Mouse (Mus musculus): ENCODE measurements around the gene Dnajc5. TPM values are rescaled to one million over a fixed set of nuclear protein-coding genes. Genes with fewer than 3 reads are reported as not detected.
A peak's percentile ranks its signal among the peaks of the same experiment; 100 is the strongest.
"Not testable (repeated sequence)": the region's sequence is repeated elsewhere in the genome, so short reads cannot be mapped to it uniquely, and the experiment has no call there.

Dnajc5 gene
- 74.5 and 95.2 TPM in 2 replicates for polyA plus RNA-seq (2012; rRNA removed)

DNA sequence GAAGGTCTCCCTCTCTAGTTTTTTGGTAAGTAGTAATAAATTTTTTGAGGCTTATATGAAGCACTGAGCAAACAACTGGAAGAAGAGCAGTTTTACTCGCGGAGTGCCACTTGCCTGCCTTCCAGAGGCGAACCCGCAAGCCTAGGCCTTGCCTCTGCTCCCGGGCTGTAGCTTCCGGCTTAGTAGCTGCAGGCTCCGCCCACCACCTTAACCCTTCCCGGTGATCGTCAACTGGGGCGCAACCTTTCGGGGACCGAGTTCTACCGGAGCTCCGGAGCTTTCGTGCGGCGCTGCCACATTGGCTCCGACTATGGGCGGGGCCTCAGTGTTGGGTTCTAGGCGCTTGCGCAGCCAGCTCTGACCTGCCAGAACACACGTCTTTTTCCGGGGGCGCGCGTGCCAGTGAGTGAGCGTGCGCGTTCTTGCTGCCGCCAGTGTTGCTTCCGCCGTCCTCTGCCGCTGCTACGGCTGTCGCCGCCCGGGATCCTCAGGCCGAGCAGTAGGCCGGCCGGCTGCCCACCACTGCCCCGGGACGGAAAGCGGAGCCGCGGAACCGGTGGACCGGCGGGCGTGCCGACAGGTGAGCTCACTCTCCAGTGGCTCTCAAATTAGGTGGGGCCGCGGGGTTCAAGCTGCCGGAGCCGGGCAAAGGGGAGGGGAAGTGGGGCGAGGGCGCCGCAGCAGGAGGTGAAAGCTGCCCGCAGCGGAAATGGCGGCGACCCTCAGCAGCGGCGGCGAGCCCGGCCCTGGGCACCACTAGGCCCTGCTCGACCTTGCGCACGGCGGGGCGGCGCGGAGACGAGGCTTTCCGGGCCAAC lies at the start of gene Dnajc5:
Dnajc5 (plus strand) TSS at position 368 of the 818 bp plus-strand sequence.
- no peak for DNase-seq (ENCODE audit: low read depth)

DNA sequence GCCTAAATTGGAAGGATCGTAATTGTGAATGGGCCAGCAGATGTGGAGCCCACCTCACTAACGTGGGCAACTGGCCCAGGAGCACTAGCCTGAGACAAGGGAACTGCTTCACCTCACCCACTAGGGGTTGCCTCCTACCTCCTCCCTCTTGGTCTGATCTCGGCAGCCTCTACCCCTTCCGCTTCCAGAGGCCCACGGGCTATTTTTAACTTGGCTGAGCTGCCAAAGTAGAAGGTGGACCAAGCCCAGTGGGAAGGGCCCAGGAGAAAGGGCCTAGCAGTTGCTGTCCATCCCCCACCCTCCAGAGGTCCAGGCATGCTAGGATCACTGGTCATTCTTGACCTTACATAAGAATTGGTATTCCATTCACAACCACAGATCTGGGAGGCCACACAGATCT lies 49.0 kb upstream of the Dnajc5 start:
- no peak for DNase-seq (ENCODE audit: low read depth)

DNA sequence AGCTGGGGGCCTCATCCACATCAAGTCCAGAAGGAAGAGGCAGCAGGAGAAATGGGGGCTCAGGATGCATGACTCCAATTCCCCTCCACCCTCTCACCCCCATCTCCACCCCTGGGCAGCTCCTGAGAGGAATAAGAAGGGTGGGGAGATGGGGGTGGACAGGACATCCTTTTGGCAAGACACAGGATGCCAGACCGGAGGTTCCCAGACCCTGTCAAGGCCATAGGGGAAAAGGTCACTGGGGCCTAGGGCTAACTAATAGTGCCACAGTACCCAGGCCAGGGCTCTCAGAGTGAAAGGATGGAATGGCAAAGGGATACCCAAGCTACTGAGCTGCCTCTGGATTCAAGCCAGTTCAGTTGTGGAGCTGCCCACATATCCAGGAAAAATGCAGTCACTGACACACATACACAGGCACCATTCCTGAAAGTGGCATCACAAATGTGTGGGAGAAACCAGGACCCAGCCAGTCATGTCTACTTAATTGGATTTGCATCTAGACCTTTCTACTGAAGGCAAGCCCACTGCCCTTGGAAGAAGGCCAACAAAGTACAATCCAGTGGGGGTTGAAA lies 47.9 kb upstream of the Dnajc5 start:
- DNase-seq (ENCODE audit: low read depth) = no peak

DNA sequence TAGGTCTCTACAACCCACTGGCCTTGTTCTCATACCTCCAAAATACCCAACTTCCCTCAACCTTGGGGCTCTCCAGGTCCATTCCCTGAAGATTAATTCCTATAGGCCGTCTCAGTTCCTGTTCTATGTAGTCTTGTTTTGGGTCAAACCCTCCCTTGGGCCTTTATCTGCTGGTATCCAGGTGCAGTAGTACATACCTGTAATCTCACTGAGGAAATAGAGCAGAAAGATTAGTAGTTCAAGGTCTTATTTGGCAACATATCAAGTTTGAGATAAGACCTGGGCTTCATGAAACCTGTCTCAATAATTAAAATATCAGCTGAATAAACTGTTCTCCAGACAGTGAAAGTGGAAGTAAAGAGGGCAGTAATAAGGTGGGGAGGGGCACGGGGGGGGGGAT lies 37.2 kb upstream of the Dnajc5 start:
- no peak for DNase-seq (ENCODE audit: low read depth)

DNA sequence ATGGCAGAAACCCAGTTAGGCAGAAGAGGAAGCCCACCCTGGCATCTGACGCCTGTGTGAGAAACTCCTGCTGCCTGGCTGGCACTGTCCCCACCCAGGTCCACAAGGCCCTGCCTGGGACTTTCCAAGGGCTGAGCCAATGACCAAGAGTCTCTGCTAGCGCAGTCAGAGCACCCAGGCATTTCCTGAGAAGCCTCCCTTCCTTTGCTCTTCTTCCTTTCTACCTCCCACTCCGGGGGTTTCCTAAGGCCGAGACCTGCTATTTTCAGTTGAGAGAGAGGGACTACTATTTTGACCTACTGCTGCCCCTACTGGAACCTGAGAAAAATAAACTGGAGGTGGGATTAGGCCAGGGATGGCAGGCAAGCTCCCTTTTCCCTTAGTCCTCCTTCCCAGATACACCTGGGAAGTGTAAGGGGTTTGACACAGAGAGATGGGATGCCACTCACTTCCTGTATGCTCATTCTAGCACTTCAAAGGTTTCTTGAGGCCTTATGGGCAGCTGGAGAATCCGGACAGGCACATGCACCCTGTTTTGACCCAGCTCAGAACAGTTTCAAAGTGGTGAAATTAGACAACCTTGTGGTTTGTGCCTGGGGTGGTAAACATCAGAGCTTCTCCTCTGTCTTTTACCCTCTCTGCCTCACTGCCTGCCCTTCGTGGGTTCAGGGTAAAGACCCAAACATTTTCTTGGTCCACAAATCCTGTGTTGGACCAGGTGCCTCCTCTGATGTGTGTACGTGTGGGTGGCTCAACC lies 36.5 kb upstream of the Dnajc5 start:
- DNase-seq (ENCODE audit: low read depth) = no peak

DNA sequence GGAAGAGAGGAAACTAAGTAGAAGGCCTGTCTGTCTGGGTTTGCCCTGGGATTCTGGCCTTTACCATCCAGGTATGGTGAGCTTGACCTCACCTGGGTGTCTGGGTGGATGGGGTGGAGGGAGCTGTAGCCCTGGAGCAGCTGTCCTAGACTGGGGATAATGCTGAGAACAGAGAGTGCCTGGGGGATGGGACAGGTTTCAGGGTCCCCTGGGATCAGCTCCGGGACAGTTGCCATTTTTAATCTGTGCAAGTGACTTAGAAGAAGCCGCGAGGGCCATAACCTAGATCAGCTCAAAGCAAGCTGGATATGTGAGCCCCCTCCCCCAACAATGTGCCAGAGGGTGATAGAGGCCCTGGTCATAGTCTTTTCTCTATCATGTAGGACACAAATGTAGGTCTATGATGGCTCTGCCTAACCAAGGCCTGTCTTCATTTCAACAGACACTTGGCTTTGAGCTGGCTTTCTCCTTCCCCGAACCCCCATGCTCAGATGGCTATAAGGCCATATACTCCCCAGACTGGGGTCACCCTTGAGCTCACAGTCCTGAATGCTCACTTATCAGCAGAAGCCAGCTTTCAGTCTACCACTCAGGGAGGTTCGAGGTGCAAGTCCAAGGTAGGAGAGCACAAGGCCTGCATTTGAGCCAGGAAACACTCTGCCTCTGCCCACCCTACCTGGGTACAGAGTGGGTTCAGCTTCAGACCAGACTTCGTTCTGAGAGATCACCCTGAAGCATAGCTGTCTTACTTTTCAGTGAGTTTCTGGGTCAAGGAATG lies 35.6 kb upstream of the Dnajc5 start:
- DNase-seq (ENCODE audit: low read depth) = no peak

DNA sequence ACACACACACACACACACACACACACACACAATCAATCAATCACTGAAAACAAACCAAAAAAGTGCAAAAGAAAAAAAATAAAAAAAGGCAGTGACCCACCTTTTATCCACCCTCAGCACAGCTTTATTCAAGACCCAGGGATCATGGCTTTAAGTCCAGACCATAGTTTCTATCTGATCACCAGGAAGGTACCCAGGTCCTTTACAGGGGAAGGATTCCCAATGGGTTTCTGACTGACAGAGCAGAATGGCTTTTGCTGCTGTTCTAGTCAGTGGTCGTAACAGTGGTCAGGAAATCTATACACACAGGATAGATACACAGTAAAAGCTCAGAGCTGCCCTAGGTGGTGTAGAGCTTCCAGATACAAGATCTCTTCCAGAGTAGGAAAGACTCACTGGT lies 34.5 kb upstream of the Dnajc5 start:
- no peak for DNase-seq (ENCODE audit: low read depth)

DNA sequence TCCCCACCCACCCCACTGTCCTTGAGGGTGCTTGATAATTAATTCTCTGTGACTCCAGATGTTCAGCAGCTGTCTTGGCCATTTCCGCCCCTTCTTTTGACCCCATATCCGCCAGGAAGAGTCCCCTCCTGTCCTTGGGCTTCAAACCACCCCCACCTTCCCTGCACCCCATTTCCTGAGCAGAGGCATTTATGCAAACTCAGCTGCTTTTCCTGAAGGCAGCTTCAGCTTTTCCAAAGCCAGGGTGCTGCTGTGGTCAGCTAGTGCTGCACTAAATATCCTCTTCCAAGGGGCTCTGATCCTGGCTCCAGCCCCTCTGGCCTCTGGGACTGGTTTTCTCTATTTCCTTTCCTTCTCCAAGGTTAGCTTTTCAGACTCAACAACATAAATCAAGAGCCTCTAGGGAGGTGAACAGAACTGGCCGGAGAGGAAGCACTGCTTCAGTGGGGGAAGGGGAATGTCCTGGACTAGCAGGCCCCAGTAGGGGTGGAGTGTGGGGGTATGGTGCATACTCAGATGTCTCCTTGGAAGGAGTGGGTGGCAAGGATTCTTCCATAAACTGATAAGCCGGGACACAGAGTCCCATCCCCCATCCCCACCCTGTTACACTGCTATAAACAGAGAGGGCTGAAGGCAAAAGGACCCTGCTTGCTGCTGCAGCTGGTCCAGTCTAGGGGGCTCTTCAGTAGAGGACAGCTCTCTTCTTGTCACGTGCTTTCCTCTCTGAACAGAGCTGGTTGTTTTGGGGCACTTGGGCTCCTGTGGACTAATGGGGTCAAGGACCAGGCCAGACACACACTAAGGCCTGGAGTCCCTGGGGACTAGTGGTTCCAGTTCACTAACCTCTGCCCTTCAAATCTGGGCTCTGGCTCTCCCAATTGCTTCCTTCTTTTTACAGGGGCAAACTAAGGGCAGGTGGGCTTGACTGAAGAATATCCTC lies 32.7 kb upstream of the Dnajc5 start:
- no peak for DNase-seq (ENCODE audit: low read depth)

DNA sequence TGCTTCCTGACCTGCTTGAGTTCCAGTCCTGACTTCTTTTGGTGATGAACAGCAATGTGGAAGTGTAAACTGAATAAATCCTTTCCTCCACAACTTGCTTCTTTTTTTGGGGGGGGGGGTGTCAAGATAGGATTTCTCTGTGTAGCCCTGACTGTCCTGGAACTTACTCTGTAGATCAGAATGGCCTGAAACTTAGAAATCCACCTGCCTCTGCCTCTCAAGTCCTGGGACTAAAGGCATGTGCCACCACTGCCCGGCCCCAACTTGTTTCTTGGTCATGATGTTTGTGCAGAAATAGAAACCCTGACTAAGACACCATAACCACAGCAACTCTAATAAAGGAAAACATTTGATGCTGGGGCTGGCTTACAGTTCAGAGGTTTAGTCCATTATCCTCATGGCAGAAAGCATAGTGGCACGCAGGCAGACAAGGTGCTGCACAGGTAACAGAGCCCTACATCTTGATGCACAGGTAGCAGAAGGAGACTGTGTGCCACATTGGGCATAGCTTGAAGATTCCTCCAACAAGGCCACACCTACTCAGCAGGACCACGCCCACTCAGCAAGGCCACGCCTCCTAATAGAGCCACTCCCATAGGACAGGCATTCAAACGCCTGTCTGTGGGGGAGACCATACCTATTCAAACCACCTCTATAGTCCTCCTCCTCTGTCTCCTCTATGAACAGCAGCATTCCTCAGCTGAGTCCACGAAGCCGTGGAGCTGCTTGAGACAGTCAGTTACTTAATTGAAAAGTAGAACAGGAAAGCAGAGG lies 28.7 kb upstream of the Dnajc5 start:
- DNase-seq (ENCODE audit: low read depth) = no peak

DNA sequence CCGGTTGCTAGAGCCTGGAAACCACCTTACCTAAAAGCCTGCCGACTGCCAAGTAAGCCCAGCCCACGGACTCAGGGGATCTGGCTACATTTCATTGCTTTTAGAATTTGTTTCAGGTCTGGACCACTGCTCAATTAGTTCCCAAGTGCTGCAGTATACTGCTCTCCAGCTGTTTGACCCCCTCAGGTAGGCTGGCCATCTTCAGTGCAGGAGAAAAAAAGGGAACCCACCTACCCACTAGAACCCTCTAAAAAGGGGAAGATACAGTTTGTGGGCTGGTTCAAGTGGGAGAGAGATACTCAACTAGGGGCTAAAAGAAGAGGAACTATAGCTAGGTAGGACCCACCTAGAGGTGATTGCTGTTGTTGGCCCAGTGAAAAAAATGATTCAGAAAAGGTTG lies 28.1 kb upstream of the Dnajc5 start:
- no peak for DNase-seq (ENCODE audit: low read depth)

DNA sequence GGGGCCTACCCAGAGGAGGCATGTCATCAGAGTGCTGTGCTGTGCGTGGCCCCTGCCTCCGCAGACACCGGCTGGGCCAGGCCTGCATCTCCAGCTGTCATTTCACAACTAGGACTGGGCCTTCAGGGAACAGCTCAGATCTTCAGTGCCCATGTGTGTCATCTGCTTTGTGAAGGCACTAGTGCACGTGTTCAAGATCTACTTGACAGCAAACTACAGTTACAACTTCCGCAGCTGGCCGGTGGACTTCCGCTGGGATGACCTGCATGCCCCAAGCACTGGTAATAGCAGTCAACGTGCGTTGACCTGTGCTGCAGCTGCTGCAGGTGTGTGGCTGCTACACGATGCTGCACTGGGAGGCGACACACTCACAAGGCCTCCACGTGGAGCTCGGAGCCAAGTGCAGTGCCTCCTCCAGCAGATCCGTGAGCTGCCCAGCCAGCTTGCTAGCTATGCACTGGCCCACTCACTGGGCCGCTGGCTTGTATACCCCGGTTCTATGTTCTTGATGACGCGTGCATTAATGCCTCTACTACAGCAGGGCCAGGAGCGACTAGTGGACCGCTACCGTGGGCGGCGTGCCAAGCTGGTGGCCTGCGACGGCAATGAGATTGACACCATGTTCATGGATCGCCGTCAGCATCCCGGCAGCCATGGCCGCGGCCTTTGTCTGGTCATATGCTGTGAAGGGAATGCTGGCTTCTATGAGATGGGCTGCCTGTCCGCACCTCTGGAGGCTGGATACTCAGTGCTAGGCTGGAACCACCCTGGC lies 26.9 kb upstream of the Dnajc5 start, which contains the start of gene Abhd16b:
Abhd16b (plus strand) TSS at position 51 of the 772 bp plus-strand sequence.
- no peak for DNase-seq (ENCODE audit: low read depth)

DNA sequence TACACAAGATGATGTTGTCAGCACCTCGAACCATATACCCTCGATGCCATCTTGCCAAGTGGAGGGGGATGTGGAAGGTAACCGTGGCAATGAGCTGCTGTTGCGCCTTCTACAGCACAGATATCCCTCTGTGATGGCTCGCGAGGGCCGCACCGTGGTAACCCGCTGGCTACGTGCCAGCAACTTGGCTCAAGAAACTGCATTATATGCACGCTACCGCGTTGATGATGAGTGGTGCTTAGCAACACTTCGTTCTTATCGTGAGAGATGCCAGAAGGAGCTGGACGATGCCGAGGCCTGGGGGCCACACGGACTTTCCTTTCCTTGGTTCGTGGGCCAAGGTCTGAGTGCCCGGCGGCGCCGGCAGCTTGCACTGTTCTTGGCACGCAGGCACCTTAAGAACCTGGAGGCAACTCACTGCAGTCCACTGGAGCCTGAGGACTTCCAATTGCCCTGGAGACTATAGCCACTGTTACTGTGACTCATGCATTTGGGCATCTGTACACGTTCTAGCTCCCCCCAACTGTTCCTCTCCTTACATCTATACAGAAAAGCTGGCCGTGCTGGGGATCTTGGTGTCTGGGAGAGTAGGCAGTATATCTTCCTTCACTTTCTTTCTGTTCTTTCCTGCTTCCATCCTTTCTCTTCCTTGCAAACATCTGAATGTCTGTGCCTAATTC lies 25.9 kb upstream of the Dnajc5 start:
- no peak for DNase-seq (ENCODE audit: low read depth)

DNA sequence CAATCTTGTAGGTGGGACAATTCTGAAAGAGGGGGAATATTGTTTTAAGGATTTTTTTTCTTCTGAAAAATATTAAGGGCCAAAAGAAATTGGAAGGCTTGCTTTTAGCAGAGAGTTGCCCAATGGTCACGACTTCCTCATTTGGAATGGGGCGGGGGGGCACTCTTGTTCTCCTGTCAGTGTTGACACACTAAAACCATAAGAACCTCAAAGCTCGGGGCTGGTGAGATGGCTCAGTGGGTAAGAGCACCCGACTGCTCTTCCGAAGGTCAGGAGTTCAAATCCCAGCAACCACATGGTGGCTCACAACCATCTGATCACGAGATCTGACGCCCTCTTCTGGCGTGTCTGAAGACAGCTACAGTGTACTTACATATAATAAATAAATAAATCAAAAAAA lies 24.4 kb upstream of the Dnajc5 start:
- DNase-seq (ENCODE audit: low read depth) = not testable (repeated sequence)

DNA sequence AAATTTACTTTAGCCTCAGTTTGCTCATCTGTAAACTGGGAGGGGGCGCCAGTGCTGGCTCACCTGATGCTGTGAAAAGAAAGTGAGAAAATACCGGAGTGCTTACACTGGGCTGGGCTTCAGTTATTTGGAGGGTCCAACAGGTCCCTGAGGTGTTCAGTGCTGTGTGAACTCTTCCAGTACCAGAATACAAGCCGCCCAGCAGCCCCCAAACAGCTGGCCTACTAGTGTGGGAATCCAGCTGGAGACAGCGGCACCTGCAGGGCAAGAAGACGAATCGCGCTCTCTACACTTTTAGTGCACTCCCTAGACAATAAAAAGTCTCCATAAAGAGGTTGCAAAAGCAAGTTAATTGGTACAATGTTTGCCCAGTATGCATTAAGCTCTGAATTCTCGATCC lies 24.0 kb upstream of the Dnajc5 start:
- DNase-seq (ENCODE audit: low read depth) = no peak

DNA sequence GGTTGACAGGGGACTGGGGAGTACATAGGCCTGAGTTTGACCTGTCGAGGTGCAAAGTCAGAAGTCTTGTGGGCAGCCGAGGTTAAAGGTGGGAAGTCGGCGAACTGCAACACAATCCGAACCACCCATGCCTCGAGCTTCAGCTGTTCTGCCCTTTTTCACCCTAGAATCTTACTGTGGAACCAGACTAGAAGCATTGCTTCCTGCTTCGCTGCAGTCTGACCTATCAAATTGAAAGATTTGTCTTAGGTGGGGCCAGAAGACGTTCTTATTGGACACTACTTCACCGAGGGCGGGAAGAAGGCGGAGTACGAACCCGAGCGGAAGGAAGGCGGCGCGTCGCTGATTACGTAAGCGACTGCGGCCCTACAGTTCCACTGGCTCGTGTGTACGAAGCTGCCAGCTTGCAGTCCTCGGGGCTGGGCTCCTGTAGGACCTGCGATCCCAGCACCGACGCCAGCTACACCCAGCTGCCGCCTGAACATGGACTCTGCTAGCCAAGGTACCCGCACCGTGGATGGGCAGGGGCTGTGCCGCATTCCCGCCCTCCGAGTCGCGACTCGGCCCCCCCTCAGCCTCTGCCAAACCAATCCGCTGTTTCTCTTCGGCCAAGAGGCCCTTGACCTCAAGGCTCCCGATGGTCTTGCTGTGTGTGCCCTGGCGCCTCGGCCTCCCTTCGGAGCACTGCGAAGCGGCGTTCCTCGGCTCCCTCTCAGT lies 23.3 kb upstream of the Dnajc5 start, which contains the start of gene Tpd52l2:
Tpd52l2 (plus strand) TSS at position 312 of the 717 bp plus-strand sequence.
- peak; percentile 81 for DNase-seq (ENCODE audit: low read depth)

DNA sequence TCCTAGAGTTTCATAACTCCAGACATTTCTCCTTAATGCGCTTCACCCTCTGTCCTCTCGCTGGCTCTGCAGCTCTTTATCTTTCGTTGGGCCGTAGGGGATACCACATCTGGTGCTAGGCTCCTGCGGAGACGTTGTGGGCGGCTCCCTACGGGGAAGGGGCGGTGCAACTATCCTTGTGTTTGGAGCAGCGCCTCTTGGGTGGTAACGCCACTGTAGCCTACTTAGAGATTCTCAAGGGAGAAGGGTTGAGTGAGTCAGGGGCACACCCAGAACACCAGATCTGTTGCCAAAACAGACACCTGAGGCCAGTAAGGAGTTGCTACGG lies 22.8 kb upstream of the Dnajc5 start:
- DNase-seq (ENCODE audit: low read depth) = no peak

DNA sequence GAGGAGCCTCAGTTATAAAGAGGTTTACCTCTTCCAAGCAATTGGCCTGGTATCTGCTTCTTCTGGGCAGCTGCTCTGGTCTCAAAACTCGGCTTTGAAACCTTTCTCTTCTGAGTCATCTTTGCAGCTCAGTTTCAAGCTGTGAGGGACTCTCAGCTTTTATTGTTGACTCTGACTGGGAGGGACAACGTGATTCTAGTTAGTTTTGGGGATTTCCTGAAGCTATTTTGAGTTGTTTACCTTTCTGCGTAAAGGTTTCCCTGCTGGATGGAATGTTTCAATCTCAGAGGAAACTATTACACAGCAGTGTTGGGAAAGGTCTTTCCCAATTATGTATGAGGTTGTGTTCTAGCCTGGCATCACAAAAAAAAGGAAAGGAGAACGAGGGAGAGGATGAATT lies 21.6 kb upstream of the Dnajc5 start:
- no peak for DNase-seq (ENCODE audit: low read depth)

DNA sequence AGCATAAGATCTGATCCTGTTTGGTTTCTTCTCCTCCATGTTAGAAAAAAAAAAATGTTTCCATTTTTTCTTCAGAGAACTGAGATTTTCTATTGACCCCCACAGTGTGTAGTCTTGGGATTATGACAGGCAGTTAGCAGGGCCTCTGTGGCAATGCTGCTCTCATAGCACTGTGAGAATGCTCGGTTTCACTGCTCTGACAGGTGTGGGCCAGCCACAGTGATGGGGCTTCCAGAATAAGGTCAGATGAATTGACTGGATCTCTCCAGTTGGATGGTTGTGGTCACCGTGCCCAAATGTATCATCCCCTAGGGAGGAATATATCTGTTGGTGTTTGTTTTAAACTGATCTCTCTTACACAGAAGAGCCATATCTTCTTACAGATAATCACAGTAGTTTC lies 11.1 kb upstream of the Dnajc5 start:
- DNase-seq (ENCODE audit: low read depth) = no peak
